Mouse (Mus musculus) kidney, postnatal 4 days (tissue): ENCODE measurements at regions not wholly inside any gene's neighbourhood (a gene's known extent, or its start where the extent isn't known, plus 50 kb on each side); places are given as distances from the start of the nearest gene placed in this dataset.

Experiments
- DNase-seq, 2 experiments: peaks; one replicate each; pipeline ENCODE4 v3.0.0; 2021; ENCODE audit warnings: mixed read lengths in 2 of 2

- no peak for DNase-seq
These were observed 239.7 kb upstream of the Car10 start for GRCm38 (mm10) chr11:92858170-92858569.

GRCm38 (mm10) chr11:92889693-92890454 is 208.0 kb upstream of the Car10 start:
- peak; percentile 71 to 80 for DNase-seq

- no peak for DNase-seq
These were observed 198.5 kb upstream of the Car10 start for GRCm38 (mm10) chr11:92899296-92899695.
